Mouse (Mus musculus): Measurements from ENCODE around the gene Dsn1. TPM values are rescaled to one million over a fixed set of nuclear protein-coding genes. Genes with fewer than 3 reads are reported as not detected.

Gene Dsn1
- 35.1 and 36.5 TPM in 2 replicates for polyA plus RNA-seq (2016; fragmentation: Nextera tagmentation; extraction: Ambion mirVana)

- Histone ChIP-seq H3K9ac (peak within 1 kb of the TSS; percentile 75), H3K4me1 (peaks cover 23% of the 10 kb centered on the region), H3K36me3 (0 out of 2 replicates have a peak, but pooled peaks cover 18% of the 10 kb centered on the region), H3K27ac (peak within 1 kb of the TSS; percentile 73), H3K4me2 (replicated peaks) (peak within 1 kb of the TSS; percentile 98), H3K27me3 (no peaks in the 10 kb centered on the region), H3K4me3 (peak within 1 kb of the TSS; percentile 66), H3K9me3 (replicated peaks) (no peaks in the 10 kb centered on the region)
- under 1% methylated on average over 56 of the region's 56 CpGs for WGBS
- ATAC-seq (ENCODE audit: low FRiP score), result peak; percentile 84
These were observed at the start of gene Dsn1 for GRCm38 (mm10) chr2:157006511-157007233. Gene Dsn1 (minus strand): TSS chr2:157007154.

- H3K9ac ChIP-seq, result no peak overlapping the region
- 91% methylated on average over 6 of the region's 6 CpGs for WGBS
- H3K36me3 ChIP-seq, result peaks cover 71% of the 10 kb centered on the region
- no peak overlapping the region for H3K27ac ChIP-seq
- H3K9me3 ChIP-seq (replicated peaks), result no peaks in the 10 kb centered on the region
- no peak overlapping the region for H3K4me3 ChIP-seq
- no peak overlapping the region for H3K4me2 ChIP-seq (replicated peaks)
- H3K27me3 ChIP-seq, result no peaks in the 10 kb centered on the region
- peaks cover 42% of the 10 kb centered on the region for H3K4me1 ChIP-seq
- no peak for ATAC-seq (ENCODE audit: low FRiP score)
These were observed 48.8 kb upstream of the Dsn1 start for GRCm38 (mm10) chr2:157055721-157056120.

GRCm38 (mm10) chr2:157054816-157055215 lies 47.9 kb upstream of the Dsn1 start:
- H3K4me3 ChIP-seq, result no peak overlapping the region
- ATAC-seq (ENCODE audit: low FRiP score), result no peak
- no peaks in the 10 kb centered on the region for H3K9me3 ChIP-seq (replicated peaks)
- no peak overlapping the region for H3K4me2 ChIP-seq (replicated peaks)
- peaks cover 48% of the 10 kb centered on the region for H3K4me1 ChIP-seq
- peaks cover 66% of the 10 kb centered on the region for H3K36me3 ChIP-seq
- H3K27me3 ChIP-seq, result no peaks in the 10 kb centered on the region
- 0 out of 2 replicates have a peak overlapping the region, but pooled peaks have one; percentile 5 for H3K27ac ChIP-seq
- no peak overlapping the region for H3K9ac ChIP-seq
- WGBS, result 80% methylated on average over 5 of the region's 5 CpGs

- peaks cover 49% of the 10 kb centered on the region for H3K4me1 ChIP-seq
- peaks cover 61% of the 10 kb centered on the region for H3K36me3 ChIP-seq
- no peak overlapping the region for H3K4me3 ChIP-seq
- 94% methylated on average over 8 of the region's 8 CpGs for WGBS
- H3K9ac ChIP-seq, result no peak overlapping the region
- H3K27me3 ChIP-seq, result no peaks in the 10 kb centered on the region
- ATAC-seq (ENCODE audit: low FRiP score), result no peak
- no peak overlapping the region for H3K4me2 ChIP-seq (replicated peaks)
- H3K27ac ChIP-seq, result no peak overlapping the region
- no peaks in the 10 kb centered on the region for H3K9me3 ChIP-seq (replicated peaks)
These were observed 47.3 kb upstream of the Dsn1 start for GRCm38 (mm10) chr2:157054297-157054696.

- peaks cover 58% of the 10 kb centered on the region for H3K36me3 ChIP-seq
- no peak overlapping the region for H3K4me2 ChIP-seq (replicated peaks)
- ATAC-seq (ENCODE audit: low FRiP score), result no peak
- no peak overlapping the region for H3K27ac ChIP-seq
- H3K27me3 ChIP-seq, result no peaks in the 10 kb centered on the region
- no peak overlapping the region for H3K9ac ChIP-seq
- no peaks in the 10 kb centered on the region for H3K9me3 ChIP-seq (replicated peaks)
- H3K4me3 ChIP-seq, result no peak overlapping the region
- WGBS, result 70% methylated on average over 4 of the region's 4 CpGs
- peaks cover 49% of the 10 kb centered on the region for H3K4me1 ChIP-seq
These were observed 46.8 kb upstream of the Dsn1 start for GRCm38 (mm10) chr2:157053787-157054186.

- no peaks in the 10 kb centered on the region for H3K27me3 ChIP-seq
- ATAC-seq (ENCODE audit: low FRiP score), result no peak
- WGBS, result 96% methylated on average over 5 of the region's 5 CpGs
- H3K9me3 ChIP-seq (replicated peaks), result no peaks in the 10 kb centered on the region
- peaks cover 58% of the 10 kb centered on the region for H3K36me3 ChIP-seq
- no peak overlapping the region for H3K27ac ChIP-seq
- no peak overlapping the region for H3K9ac ChIP-seq
- H3K4me3 ChIP-seq, result no peak overlapping the region
- H3K4me1 ChIP-seq, result peaks cover 48% of the 10 kb centered on the region
- H3K4me2 ChIP-seq (replicated peaks), result no peak overlapping the region
These were observed 46.2 kb upstream of the Dsn1 start for GRCm38 (mm10) chr2:157053124-157053523.

GRCm38 (mm10) chr2:157052448-157052847 lies 45.5 kb upstream of the Dsn1 start:
- Histone ChIP-seq H3K4me1 (peaks cover 43% of the 10 kb centered on the region), H3K27ac (no peak overlapping the region), H3K27me3 (no peaks in the 10 kb centered on the region), H3K4me2 (replicated peaks) (no peak overlapping the region), H3K4me3 (no peak overlapping the region), H3K36me3 (peaks cover 53% of the 10 kb centered on the region), H3K9ac (no peak overlapping the region), H3K9me3 (replicated peaks) (no peaks in the 10 kb centered on the region)
- ATAC-seq (ENCODE audit: low FRiP score), result no peak
- 85% methylated on average over 8 of the region's 8 CpGs for WGBS

- Histone ChIP-seq H3K4me2 (replicated peaks) (peak overlapping the region; percentile 32), H3K4me3 (no peak overlapping the region), H3K4me1 (peaks cover 38% of the 10 kb centered on the region)
These were observed 42.9 kb upstream of the Dsn1 start for GRCm38 (mm10) chr2:157049831-157050243.

GRCm38 (mm10) chr2:157048395-157049181 lies 41.6 kb upstream of the Dsn1 start:
- no peak for ATAC-seq (ENCODE audit: low FRiP score)
- 93% methylated on average over 13 of the region's 13 CpGs for WGBS
- Histone ChIP-seq H3K9ac (0 out of 2 replicates have a peak overlapping the region, but pooled peaks have one; percentile 1), H3K27me3 (no peaks in the 10 kb centered on the region), H3K4me2 (replicated peaks) (no peak overlapping the region), H3K4me3 (no peak overlapping the region), H3K36me3 (peaks cover 62% of the 10 kb centered on the region), H3K9me3 (replicated peaks) (peaks cover 5% of the 10 kb centered on the region; the same call in 1 of the 2 replicates), H3K27ac (peak overlapping the region; percentile 90), H3K4me1 (peaks cover 37% of the 10 kb centered on the region)

More at GRCm38 (mm10) chr2:157049831-157050243, 42.9 kb upstream of the Dsn1 start:
- Histone ChIP-seq H3K36me3 (peaks cover 61% of the 10 kb centered on the region), H3K27me3 (no peaks in the 10 kb centered on the region), H3K9me3 (replicated peaks) (peaks cover 2% of the 10 kb centered on the region; the same call in 1 of the 2 replicates), H3K9ac (peak overlapping the region; percentile 33; the same call in 1 of the 2 replicates), H3K27ac (peak overlapping the region; percentile 90)
- WGBS, result 30% methylated on average over 8 of the region's 8 CpGs
- peak; percentile 93 for ATAC-seq (ENCODE audit: low FRiP score)

- Histone ChIP-seq H3K27ac (no peak overlapping the region), H3K4me2 (replicated peaks) (no peak overlapping the region), H3K27me3 (no peaks in the 10 kb centered on the region), H3K36me3 (peaks cover 46% of the 10 kb centered on the region), H3K4me1 (peaks cover 33% of the 10 kb centered on the region), H3K4me3 (no peak overlapping the region), H3K9me3 (replicated peaks) (peaks cover 5% of the 10 kb centered on the region; the same call in 1 of the 2 replicates), H3K9ac (no peak overlapping the region)
- WGBS, result 92% methylated on average over 5 of the region's 5 CpGs
- no peak for ATAC-seq (ENCODE audit: low FRiP score)
These were observed 40.0 kb upstream of the Dsn1 start for GRCm38 (mm10) chr2:157046956-157047355.

- no peaks in the 10 kb centered on the region for H3K27me3 ChIP-seq
- no peak overlapping the region for H3K4me2 ChIP-seq (replicated peaks)
- ATAC-seq (ENCODE audit: low FRiP score), result no peak
- H3K4me1 ChIP-seq, result peaks cover 27% of the 10 kb centered on the region
- no peak overlapping the region for H3K9ac ChIP-seq
- no peak overlapping the region for H3K4me3 ChIP-seq
- H3K9me3 ChIP-seq (replicated peaks), result peaks cover 5% of the 10 kb centered on the region; the same call in 1 of the 2 replicates
- WGBS, result 96% methylated on average over 2 of the region's 2 CpGs
- H3K27ac ChIP-seq, result no peak overlapping the region
- peaks cover 48% of the 10 kb centered on the region for H3K36me3 ChIP-seq
These were observed 39.0 kb upstream of the Dsn1 start for GRCm38 (mm10) chr2:157045932-157046331.

GRCm38 (mm10) chr2:157043987-157044386 lies 37.0 kb upstream of the Dsn1 start:
- H3K27me3 ChIP-seq, result no peaks in the 10 kb centered on the region
- H3K36me3 ChIP-seq, result peaks cover 63% of the 10 kb centered on the region
- no peak overlapping the region for H3K4me2 ChIP-seq (replicated peaks)
- peaks cover 5% of the 10 kb centered on the region; the same call in 1 of the 2 replicates for H3K9me3 ChIP-seq (replicated peaks)
- H3K9ac ChIP-seq, result no peak overlapping the region
- no peak overlapping the region for H3K27ac ChIP-seq
- H3K4me3 ChIP-seq, result no peak overlapping the region
- no peak for ATAC-seq (ENCODE audit: low FRiP score)
- H3K4me1 ChIP-seq, result peaks cover 8% of the 10 kb centered on the region

All from hindbrain, embryonic 12.5 days (tissue).